Mouse (Mus musculus) fat pad, adult 2 months (tissue): Measurements from ENCODE around the gene Nostrin.

ENCODE experiments used
- DNase-seq: peaks from one replicate; pipeline ENCODE4 v3.0.0-alpha.2; 2011; ENCODE audit warnings: low read depth, low spot score; ENCODE audit errors: extremely low read depth

The Nostrin gene

GRCm38 (mm10) chr2:69135661-69136576, at the start of gene Nostrin:
Gene Nostrin, plus strand, starts transcription at chr2:69135800.
- no peak for DNase-seq

- DNase-seq, result no peak
Measured at GRCm38 (mm10) chr2:69086505-69087260, 48.9 kb upstream of the Nostrin start.

- no peak for DNase-seq
Measured at GRCm38 (mm10) chr2:69095836-69096235, 39.8 kb upstream of the Nostrin start.

- no peak for DNase-seq
Measured at GRCm38 (mm10) chr2:69096821-69097220, 38.8 kb upstream of the Nostrin start.

DNA sequence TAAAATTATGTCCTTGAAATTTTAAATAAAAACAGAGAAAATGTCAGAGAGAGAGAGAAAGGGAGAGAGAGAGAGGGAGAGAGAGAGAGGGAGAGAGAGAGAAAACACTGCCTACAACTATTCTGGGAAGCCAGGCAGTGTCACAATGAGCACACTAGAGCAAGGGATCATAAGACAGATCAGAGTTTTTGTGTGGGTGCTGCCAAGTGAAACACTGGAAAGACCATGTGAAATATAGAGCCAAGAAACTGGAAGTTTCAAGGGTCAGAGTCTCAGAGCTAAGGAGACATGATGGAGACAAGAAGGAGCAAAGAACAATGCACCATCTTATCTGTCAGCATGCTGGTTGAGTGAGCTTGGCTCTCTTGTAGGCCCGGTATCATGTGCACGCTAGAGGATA, 38.1 kb upstream of the Nostrin start:
- no peak for DNase-seq

GRCm38 (mm10) chr2:69098701-69099100, 36.9 kb upstream of the Nostrin start:
- no peak for DNase-seq

DNA sequence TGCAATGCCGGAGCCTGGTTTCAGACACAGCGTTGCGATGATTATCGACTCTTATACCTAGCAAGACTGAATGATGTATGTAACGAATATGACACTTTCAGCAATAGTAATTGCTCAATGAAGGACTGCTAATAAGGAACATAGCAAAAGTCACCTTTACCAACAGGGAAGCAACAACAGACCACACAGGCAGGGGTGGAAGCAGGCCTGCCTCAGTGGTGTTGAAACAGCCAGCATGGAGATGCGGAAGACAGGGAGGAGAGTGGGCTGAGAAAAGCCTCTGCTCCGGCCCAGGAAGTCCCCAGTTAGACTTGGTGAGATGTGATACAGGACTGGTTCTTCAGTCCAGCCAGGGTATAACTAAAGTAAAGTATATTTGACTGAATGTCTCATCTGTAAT, 36.5 kb upstream of the Nostrin start:
- DNase-seq, result no peak

DNA sequence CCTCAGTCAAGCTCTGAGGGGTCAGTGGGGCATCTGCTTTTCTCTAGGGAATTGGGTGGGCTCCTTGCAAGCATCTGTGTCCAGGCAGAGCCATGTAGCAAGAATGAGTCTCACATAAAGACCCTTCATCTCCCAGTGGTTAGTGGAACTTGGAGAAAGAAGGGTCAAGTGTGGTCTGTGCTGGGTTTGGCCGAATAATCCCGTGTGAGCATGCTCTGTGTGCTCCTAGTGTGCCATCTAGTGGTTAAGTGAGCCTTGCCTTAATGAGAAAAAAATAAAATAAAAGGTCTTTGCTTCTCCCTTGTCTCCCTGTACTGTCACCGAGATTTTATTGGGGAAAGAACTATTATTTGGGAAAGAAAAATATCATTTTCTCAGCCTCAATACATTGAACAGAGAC, 34.9 kb upstream of the Nostrin start:
- no peak for DNase-seq

DNA sequence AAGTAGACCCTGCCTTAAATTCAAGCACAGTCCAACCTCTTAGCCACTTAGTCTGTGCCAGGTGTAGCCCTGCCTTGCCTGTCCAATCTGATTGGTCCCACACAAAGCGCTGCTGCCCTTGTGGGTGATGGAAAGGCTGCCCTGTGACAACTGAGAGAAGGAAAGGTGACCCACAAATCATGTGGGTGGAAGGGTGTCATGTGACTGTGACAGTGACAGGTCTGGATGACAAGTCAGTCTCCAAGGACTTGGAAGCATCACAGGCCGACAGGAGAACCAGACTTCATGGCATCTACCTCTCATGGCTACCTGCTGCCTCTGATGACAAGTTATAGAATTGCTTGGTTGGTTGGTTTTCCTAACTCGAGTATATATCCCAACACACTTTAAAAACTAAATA, 32.1 kb upstream of the Nostrin start:
- no peak for DNase-seq

- no peak for DNase-seq
Measured at GRCm38 (mm10) chr2:69104511-69105145, 31.0 kb upstream of the Nostrin start.

GRCm38 (mm10) chr2:69109246-69109645, 26.4 kb upstream of the Nostrin start:
- DNase-seq, result no peak

- no peak for DNase-seq
Measured at GRCm38 (mm10) chr2:69109710-69110109, 25.9 kb upstream of the Nostrin start.

- no peak for DNase-seq
Measured at GRCm38 (mm10) chr2:69112609-69113008, 23.0 kb upstream of the Nostrin start.

- DNase-seq, result no peak
Measured at GRCm38 (mm10) chr2:69113829-69114547, 21.6 kb upstream of the Nostrin start.

GRCm38 (mm10) chr2:69115921-69116320, 19.7 kb upstream of the Nostrin start:
- DNase-seq, result no peak

DNA sequence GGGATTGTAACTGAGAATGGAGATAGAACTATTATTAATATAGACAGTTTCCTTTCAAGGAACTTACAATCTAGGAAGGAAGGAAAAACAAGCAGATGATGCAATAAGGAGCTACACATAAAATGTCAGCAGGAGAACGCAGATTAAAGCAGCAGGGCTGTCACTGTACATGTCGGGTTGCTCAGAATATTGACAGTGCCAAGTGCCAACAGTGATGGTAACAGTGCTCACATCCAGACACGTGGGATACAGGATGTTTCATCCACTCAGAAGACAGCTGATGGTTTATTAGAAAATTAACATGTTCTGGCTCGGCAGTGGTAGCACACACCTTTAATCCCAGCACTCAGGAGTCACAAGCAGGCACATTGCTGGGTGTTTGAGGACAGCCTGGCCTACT, 18.8 kb upstream of the Nostrin start:
- DNase-seq, result no peak

GRCm38 (mm10) chr2:69118994-69119393, 16.6 kb upstream of the Nostrin start:
- DNase-seq, result no peak

- no peak for DNase-seq
Measured at GRCm38 (mm10) chr2:69119718-69120117, 15.9 kb upstream of the Nostrin start.

GRCm38 (mm10) chr2:69121681-69122080, 13.9 kb upstream of the Nostrin start:
- no peak for DNase-seq

DNA sequence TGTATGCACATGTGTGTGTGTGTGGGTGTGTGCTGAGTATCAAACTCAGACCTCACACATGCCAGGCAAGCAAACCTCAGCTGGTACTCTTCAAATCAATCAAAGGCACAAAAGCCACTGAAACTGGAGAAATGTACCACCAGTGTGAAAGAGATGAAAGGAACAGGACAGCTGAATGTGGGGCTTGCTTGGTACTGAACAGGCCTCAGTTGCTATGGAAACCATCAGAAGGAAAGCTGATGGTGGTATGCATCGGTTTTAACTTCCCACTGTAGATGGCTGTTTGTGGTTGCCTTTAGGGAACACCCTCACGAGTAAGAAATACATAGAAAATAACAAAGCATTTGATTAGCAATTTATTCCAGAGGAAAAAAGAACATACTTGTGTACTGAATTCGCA, 10.2 kb upstream of the Nostrin start:
- DNase-seq, result no peak

DNA sequence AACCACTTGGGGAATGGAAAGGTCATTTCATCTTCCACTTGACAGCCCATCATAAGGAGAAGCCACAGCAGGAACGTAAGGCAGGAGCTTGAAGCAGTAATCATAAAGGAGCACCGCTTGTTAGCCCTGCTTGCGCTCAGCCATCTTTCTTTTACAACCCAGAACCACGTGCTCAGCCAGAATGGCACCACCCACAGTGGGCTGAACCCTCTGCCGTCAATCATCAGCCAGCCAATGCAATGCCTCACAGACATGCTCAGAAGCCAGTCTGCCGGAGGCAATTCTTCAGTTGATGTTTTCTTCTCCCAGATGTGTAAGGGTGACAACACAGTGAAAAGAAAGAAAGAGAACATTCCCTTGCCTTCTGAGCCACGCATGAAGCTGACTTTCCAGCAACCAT, 7.3 kb upstream of the Nostrin start:
- DNase-seq, result no peak
